Mouse (Mus musculus) cerebellum, adult 2 months (tissue): ENCODE results near the gene Fyco1.

ENCODE experiments used
- CTCF ChIP-seq: fragments of 200-500 bp; IDR thresholded peaks from 2 replicates; pipeline ENCODE4 v1.5.1; 2011; ENCODE audit warnings: low read depth, mild to moderate bottlenecking, control low read depth, low read length, moderate library complexity, borderline replicate concordance; ENCODE audit not compliant: insufficient read depth
- POLR2A ChIP-seq: fragments of 200-500 bp; IDR thresholded peaks from 2 replicates; pipeline ENCODE4 v1.6.1; 2011; ENCODE audit warnings: low read length, control low read depth, borderline replicate concordance; ENCODE audit not compliant: insufficient read depth

DNA sequence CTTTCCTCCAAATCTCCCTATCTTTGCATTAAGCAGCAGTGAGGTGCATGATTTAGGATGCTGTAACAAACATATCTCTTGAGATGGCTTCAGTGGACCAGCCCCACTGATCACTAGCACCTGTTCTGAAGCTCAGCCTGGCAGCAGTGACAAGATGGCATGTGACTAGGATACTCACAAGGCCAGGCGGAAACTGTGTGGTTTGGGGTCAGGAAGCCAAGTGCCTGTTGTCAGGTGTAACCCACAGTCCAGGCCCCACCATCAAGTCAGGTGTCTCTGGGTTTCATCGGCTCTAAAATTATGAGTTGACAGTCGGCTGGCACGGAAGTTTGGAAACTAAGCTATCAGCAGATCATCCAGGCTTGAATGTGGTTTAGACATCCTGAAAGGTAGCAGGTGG is 97.4 kb downstream of the Fyco1 start:
- TF ChIP-seq CTCF (no peak), POLR2A (no peak)
